Mouse (Mus musculus): ENCODE measurements around the gene Gm19426. TPM values are rescaled to one million over a fixed set of nuclear protein-coding genes. Genes with fewer than 3 reads are reported as not detected.

Gene Gm19426
- total RNA-seq (2021) = 1 to 10 TPM in 1 of 2 experiments, under 1 TPM in 1; 0.98 to 2.6 TPM
- 0.65 and 1.0 TPM in 2 replicates for polyA plus RNA-seq (2012; rRNA removed)
- long read RNA-seq = 0 reads

DNA sequence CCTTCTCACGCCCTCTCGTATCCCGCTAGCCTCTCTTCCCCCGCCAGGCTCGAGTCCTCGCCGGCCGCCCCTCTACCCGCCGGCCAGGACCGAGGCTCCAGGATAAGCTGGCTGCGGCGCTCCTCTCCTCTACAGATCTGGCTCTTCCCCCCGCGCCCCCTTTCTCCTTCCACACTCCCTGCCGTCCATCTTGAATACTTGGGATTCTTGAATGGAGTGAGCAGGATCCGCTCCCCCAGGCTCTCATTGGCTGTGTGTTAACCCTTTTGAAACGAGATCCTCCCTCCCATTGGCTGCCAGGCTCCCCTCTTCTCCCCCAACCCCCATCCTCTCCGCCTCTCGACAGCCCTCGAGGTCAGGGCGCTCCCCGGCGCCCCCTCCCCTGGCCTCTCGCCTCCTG is at the start of gene Gm19426:
Gene Gm19426 (minus strand): TSS at position 95 of the 400 bp plus-strand sequence.
- DNase-seq = peak; percentile 81

DNA sequence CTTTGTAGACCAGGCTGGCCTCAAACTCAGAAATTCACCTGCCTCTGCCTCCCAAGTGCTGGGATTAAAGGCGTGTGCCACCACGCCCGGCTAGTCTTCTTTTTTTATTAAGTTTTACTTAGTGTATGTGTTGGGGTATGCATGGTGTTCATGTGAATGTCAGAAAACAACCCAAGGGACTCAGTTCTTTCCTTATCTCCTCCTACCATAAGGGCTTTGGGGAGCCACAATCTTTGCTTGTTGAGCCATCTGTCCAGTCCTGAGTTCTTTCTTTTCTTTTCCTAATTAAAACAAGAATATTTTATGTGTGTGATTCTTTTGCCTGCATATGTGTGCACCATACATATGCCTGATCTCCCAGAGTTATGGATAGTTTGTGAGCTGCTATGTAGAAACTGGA is 49.7 kb upstream of the Gm19426 start:
- DNase-seq = no peak

DNA sequence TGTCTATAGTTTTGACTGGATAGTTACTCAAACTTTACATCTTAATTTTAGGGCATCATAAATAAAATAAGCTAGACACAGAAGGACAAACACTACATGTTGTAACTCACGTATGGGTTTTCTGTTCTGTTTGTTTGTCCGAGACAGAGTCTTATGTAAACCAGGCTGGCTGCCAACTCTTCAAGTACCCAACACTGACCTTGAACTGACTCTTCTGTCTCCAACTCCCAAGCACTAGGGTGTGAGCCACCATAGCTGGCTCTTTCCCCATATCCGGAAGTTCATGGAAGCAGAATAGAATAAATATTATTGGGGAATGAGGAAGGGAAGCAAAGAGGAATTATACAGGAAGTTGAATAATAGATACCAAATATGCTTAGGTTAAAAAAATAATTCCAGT is 49.1 kb upstream of the Gm19426 start:
- DNase-seq = no peak

DNA sequence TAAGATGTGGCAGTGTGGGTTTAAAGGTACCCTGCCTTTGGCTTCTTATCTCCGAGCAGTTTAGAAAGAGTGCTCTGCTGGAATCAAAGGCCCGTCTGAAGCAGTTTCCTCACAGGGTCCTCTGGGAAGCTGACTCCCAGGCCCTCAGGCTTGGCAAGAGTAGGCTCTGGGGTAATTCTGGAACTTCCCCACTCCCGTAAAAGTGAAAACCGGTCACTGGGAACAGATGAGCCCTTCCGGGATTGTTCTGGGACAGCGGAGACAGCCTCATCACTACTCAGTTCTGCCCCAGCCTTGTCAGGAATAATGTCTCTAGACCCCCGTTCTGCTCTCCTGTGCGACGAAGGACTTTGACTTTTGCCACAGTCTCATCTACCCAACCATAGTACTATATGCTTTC is 47.0 kb upstream of the Gm19426 start:
- no peak for DNase-seq

DNA sequence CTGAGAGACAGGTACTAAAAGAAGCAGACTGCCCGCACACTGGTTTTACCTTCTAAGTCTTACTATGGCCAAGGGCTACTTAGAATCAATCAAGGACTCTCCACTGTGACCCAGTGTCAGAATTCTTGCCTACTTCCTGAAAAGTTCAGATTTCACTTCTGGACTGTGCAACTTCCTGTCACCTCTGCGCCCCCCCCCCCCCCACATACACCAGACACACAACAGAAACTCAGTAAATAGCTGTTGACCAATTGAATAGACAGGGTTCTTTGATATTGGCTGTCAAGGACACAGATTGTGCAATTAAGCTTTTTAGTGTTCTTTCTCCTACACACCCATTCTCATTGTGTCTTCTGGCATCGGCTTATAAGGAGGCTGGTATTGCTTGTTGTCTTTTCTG is 44.9 kb upstream of the Gm19426 start:
- no peak for DNase-seq

DNA sequence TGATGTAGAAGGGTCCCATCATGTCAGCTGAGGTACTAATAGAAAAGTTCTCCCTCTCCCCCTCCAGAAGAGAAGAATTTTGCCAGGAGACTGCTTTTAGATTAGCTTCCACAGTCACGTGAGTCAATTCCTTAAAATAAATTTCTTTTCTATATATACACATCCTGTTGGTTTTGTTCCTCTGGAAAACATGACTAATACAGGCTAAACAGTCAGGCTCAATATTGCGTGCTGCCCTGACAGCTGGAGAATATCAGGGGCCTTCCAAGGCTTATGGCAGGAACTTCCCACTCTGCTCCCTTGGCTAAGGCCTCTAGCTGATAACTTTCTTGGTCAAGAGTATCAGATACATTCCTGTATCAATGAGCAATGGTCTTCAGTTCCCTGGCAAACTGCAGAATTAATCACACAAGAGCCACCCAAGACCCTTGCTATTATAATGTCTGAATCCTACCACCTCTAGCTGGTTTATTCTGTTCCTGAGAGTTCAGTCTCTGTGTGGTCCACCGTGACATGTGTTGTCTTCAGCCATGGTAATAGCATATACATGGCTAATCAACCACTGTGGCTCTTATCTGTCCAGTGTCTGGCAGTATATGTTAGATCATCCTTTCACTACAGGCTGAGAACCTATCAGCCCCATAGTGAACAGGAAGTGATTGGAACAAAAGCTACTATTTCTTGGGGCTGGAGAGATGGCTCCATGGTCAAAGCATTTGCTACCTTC is 40.5 kb upstream of the Gm19426 start:
- DNase-seq = no peak

DNA sequence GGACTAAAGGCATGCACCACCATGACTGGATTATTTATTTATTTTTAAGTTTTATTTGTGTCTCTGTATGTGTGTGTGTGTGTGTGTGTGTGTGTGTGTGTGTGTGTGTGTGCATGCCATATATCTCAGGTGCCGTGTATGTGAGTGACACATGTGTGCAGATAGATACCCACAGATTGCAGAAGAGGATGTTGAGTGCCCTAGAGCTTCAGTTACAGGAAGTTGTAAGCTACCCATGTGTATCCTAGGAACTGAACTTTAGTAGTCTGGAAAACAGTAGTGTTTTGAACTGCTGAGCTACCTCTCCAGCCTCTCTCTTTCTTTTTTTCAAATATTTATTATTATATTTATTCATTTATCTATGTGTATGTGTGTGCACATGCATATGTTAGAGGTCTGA is 39.9 kb upstream of the Gm19426 start:
- DNase-seq = no peak

DNA sequence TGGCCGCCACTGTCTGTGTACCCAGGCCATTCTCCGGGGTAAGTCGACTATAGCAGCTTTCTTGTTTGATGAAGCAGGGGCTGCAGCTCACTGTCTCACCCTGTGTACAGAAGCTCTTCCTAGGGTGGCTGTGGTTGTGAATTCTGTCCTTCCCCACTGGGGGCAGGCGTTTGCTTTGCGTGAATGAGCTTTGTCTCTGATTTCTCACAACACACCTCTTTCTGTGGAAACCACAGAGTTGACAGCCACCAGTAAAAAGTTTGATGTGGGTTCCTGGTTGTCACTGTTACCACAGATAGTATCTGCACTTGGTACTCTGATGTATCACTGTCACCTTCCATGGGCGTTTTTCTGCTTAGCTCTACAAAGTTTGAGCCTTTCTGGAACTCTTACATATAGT is 35.8 kb upstream of the Gm19426 start:
- no peak for DNase-seq

DNA sequence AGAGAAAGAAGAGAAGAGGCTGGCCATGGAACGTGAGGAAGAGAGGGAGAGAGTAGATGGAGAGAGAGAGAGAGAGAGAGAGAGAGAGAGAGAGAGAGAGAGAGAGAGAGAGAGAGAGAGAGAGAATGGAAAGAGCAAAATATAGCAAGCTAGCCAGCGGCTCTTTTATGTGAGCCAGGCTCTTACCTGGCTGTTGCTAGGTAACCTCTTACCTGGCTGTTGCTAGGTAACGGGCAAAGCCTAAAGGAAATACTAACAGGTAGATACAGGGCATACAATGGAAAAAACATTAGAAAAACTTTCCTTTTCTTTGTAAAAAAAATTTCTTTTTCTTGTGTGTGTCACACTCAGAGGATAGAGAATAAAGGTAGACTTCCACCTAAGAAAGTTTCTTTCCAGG is 34.3 kb upstream of the Gm19426 start:
- DNase-seq = no peak

DNA sequence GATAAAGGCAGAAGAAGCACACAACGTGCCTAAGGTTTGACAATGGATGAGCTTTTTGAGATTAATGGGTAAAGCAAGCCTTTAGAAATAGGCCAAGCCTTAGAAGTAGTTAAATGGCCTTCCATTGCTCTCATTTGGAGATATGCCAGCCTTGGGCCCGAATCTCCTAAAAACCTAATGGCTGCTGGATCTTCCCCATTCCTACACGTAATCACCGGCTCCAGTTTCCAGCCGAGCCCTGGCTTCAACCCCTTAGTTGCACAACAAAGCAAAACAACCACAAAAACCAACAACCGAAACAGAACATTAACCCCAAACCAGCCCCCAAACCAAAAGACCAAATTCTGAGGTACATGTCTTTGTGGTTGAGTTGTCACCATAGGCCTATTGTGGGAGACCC is 32.2 kb upstream of the Gm19426 start:
- no peak for DNase-seq

DNA sequence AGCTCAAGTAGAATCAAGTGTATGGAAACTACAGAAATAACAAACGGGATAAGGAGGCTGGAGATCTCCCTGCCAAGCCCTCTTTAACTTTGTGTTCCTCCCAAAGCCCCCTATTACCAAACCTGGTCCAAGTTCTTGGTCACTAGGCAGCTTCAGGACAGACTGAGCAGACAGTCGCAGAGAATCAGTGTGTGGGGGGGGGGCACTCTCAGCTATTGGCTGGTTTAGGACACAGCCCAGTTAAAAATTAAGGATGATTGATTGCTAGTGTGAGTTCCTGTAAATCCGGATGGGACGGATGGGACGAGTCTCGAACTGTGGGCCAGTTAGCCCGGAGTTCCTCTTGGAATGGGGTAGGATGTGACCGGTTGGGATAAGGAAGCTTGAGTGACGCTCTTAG is 31.8 kb upstream of the Gm19426 start, which contains the start of gene Serping1:
Gene Serping1 (minus strand): TSS at position 204 of the 400 bp plus-strand sequence.
- no peak for DNase-seq

DNA sequence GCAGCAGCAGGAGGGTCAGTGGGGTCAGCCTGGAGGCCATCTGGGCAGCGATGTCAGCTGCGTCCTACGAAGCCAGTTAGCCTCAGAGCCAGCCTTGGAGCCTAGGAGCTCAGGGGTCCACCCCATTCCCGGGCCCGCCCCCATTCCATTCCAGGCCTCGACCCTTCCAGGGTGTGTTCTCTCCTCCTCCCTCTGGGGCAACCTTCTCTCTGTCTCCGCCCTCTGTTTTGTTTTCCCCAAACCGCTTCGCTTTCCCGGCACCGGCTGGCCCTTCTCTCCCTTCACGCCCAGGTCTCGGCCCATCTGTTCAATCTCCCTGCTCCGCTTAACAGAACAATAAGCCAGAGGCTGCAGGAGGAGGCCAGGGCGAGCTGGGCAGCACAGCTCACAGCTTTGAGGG is 31.3 kb upstream of the Gm19426 start:
- peak; percentile 63 for DNase-seq

DNA sequence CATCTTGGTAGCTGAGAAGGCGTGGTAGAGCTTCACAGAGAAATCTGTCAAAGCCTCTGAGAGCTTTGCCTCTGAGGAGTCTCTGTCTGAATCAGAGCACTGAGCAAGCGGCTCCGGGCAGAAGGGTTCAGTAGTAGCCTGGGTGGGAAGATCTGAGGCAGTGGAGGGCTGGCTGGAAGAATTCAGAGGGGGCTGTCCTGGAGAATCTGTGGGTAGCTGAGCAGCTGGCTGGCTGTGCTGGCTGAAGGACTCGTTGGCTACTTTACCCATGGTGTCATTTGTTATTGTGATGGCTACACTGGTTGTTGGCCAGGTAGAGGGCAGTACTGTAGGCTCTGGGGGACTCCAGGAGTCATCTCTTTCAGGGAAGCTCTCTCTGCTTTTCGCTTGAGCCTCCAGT is 29.7 kb upstream of the Gm19426 start:
- no peak for DNase-seq

DNA sequence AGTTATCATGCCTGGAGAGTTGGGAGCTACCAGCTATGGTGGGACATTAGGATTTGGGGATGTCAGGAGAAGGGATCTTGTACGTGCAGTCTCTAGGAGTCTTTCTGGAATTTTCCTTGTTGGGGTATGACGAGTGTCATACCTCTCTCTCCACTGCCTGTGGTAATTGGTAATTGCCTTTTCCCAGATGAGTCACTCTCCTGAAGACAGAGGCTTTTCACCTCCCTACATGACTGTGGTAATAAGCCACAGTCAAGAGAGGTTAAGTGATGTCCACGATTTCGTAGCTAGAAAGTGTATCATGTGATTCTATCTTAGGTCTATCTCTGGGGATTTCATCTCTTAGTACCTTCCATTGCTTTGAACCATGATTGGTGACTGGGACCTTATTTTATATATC is 29.0 kb upstream of the Gm19426 start:
- no peak for DNase-seq

DNA sequence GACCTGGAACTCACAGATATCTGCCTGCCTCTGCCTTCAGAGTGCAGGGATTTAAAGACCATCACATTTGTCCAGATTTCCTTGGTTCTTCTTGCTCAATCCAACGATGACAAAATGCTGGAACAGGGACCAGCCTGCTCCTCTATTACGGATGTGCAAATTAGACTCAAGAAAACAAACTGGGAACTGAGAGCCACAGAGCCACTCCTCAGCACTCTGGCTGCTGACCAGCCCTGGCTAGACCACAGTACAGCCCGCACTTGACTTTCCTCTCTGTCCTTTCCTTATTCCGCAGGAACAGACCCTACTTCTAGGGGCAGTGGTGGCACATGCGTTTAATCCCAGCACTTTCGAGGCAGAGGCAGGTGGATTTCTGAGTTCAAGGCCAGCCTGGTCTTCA is 27.0 kb upstream of the Gm19426 start:
- no peak for DNase-seq

DNA sequence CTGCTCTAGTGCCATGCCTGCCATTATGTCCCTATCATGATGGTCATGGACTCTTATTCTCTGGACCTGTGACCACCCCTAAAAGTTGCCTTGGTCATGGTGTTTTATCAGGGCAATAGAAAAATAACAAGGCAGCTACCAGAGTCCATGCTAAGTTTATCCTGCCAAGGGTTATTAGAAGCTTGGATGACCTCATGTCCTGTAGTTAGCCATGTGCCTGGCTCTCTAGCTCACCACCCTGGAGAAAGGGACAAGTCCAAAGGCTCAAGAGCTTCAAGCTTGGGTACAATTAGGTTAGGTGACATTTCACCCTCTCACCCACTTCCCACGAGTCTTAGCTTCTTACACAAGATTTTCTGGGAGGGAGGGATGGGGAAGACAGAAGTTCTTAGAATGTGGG is 19.4 kb upstream of the Gm19426 start:
- DNase-seq = no peak

DNA sequence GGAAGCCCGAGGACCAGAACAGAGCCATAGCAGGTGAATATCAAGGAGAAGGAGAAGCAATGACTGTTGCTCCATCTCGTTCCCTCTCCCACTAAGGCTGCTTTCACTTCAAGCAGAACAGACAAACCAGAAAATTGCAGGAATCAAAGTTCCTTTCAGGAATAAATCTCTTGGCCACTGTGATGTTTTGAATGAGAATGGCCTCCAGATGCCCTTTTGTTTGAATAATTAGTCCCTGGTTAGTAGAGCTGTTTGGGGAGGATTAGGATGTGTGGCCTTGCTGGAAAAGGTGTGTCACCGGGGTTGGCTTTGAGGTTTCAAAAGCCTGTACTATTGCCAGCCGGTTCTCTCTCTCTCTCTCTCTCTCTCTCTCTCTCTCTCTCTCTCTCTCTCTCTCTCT is 18.8 kb upstream of the Gm19426 start:
- no peak for DNase-seq

DNA sequence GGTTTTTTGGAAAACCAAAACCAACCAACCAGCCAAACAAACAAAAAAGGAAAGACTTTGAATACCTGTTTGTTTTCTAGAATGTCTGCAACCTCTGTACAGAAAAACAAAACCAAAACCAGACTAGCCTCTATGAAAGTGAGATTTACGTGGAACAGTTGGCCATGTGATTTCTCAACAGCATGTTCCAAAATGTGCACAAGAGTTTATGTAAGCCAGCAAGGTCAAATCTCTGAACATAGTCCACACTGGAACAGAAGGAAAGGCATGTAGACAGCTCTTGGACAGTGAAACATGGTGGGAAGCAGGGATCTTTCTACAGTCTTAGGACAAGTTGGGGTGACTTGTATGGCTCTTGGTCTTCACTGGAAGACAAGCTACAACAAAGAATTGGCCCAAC is 18.4 kb upstream of the Gm19426 start:
- no peak for DNase-seq

DNA sequence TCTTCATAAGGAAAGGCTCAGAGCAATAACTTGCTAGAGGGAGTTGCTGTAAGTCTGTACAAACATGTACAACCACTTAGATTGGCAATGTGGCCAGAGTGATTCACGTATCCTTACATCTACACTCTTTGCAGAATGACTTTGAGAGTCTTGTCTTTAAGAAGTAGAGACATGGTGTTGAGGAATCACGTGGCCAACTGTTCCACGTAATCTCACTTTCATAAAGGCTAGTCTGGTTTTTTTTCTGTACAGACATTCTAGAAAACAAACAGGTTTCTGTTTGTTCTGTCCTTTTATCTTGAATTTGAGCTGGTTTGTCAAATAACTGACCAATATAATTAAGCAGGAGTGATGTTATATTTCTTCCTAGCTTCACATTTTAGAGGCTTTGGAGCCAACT is 17.9 kb upstream of the Gm19426 start:
- no peak for DNase-seq

DNA sequence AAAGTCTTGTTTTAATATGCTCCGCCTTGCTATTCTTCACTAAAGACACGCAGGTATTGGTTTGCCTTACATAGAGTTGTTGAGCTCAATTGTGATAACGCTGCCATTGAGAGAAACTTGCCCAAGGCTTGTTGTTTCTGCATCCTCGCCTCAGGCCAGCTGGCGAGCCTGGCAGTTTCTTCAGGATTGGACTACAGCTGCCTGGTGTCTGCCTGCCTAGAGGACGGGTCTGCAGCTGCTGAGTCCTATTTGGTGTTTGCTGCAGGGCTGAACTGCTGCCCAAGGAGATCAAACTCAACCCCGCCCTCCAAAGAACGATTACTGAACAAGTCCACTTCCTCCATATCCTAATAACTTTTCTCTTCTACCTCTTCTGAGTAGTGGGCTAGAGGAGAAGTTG is 17.3 kb upstream of the Gm19426 start:
- no peak for DNase-seq

DNA sequence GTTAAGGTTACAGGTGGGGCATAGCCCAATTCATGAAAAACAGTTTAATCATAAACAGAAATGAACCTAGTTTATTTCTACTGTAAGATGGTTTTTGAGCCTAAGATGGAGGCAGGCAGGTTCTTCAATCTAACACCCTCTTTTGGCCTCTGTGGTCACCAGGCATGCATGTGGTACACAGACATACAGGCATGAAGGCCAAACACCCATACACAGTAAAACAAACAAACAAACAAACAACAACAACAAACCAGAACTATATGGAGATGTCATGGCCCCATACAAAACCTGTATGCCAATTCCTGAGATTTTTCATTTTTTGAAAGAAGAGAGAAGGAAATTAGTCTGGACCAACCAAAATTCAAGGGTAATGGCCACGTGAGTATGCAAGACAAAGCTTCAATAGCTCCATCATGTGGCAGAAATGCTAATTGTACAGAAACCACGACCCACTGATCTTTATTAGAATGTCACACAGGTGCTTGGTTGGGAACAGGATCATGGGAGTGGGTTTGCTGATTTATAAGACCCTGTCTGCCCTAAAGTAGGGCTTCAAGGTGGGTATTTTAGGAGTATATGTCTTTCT is 15.2 kb upstream of the Gm19426 start:
- DNase-seq = no peak

DNA sequence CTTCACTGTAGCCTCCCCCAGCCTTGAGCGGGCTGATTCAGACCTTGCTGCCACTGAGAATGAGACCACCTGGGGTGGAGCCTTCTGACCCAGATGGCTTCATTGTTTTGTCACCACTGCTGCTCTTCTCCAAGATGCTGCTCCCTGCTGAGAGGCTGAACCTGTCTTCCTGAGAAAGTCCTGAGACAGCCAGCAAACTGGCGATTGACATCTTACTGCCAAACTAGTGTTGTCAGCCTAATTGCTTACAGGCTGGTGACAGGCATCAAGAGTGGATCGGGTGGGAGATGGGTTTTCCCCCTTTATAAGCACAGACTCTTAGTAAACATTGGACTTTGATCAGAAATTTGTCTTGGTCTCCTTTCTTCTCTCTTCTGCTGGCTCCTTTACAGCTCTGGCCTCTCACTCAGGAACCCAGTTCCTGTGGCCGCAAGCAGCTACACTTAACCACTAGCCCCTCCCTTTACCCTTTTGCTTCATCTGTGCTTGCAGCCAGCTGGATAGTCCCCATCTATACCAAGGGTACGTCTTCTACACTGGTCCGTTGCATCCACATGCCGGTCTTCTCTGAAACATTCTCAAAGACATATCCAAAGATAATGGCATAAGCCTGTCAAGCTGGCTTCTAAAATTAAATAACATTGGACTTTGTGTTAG is 13.7 kb upstream of the Gm19426 start:
- no peak for DNase-seq

DNA sequence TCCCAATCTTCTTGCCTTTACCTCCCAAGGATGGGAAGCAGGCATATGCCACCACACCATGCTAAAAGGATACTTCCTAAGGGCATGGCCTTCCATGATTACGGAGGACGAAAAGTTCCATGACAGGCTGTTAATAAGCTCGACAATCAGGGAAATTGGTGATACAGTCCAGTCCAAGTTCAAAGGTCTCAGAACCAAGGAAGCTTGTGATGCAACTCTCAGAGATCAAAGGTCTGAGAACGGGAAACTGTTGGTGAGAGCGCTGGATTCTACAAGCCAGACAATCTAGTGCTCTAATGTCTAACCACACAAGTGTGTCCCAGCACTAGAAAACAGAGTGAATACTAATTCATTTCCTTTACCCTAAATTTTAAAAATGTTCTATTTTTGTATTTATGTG is 12.8 kb upstream of the Gm19426 start:
- no peak for DNase-seq

DNA sequence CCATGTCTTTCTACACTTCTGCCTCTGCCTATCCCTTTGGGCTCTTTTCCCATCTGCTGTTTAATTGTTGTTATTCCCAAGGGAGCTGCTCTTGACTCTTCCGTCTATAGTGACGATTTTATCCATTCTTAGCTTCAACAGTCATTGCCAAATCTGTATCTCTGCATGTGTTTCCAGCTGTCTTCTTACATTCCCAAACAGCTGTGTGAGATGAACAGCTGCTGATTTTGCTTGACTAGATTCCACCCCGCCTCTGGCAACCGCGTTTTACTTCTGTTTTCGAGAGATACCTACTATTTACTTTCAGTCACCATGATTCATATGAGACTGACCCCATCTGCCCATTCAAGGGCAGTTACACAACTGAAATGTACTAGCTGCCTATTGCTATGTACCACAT is 6.7 kb upstream of the Gm19426 start:
- no peak for DNase-seq
